ENCODE assay signal across 27 mouse cellular contexts in the genomic region with DNA sequence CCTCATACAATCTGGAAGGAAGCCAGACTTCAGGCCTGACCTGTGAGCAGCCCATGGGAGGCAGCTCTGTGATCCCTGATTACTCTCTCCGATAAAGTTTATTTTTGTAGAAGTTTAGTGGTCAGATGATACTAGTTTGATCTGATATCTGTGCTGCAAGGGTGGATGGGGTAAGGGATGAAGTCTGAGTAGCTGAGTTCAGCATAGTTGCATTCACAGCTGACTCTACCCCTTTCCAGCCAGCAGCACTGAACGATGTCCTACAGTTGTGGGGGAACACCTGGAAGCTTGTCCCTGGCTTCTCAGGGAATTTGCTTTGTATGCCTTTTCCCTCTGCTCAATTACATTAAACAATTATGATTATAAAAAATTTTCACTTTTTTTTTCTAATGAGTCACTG. TPM values are rescaled to one million over a fixed set of nuclear protein-coding genes. Genes with fewer than 3 reads are reported as not detected.
DNase-seq lines count a peak whose midpoint lies in the region; ATAC-seq and TF ChIP-seq lines count a peak whose summit lies in the region.
"Had no signal": no experiment of that assay in that cellular context is flagged by ENCODE, and none has a peak within 500 bp of the region (broad histone marks: within the 10 kb centered on the region; RNA-seq: fewer than 3 reads in every experiment).

No protein-coding gene starts in this region.

- H3K4me2 ChIP-seq in kidney, postnatal 0 days (ENCODE audit: low read length): no peak overlapping the region
- H3K4me2 ChIP-seq: embryonic facial prominence, embryonic 13.5 days; forebrain, embryonic 12.5 days; heart, embryonic 13.5 days; hindbrain, embryonic 15.5 days; liver, embryonic 12.5 days; midbrain, embryonic 13.5 days; neural tube, embryonic 13.5 days had no signal

- no peak for TF ChIP-seq CTCF in kidney, postnatal 0 days (IDR thresholded peaks at IDR 0.05; ENCODE audit: low read depth)
- no peak for TF ChIP-seq CTCF in embryonic fibroblast, embryonic 13.5 days (IDR thresholded peaks at IDR 0.05; ENCODE audit: borderline replicate concordance, insufficient read depth, low read length)

- H3K36me3 ChIP-seq in heart, embryonic 10.5 days: peaks cover 3% of the 10 kb centered on the region; the same call in 1 of the 2 replicates
- no peaks in the 10 kb centered on the region for H3K36me3 ChIP-seq in kidney, postnatal 0 days (ENCODE audit: insufficient read depth, low read length)
- H3K36me3 ChIP-seq: embryonic facial prominence, embryonic 13.5 days; forebrain, embryonic 12.5 days; hindbrain, embryonic 15.5 days; liver, embryonic 12.5 days; midbrain, embryonic 13.5 days; neural tube, embryonic 13.5 days had no signal

- DNase-seq in heart, adult 11 months: peak; percentile 74
- no peak for DNase-seq in heart, embryonic 10.5 days (ENCODE audit: low spot score)
- DNase-seq in kidney, postnatal 0 days (ENCODE audit: low spot score): peak; percentile 48
- DNase-seq in kidney, postnatal 36 days: no peak
- peak; percentile 40 for DNase-seq in 416B (ENCODE audit: low read depth)
- DNase-seq in cerebellum, postnatal 36 days: no peak
- DNase-seq: adrenal gland, postnatal 14 days; cerebellum, adult 11-12 months; cerebellum, adult 9-11 months; forebrain, postnatal 0 days; heart, postnatal 14 days; kidney, adult 11 months; liver, postnatal 0 days; thymus, adult 2 months; thymus, postnatal 4 days had no signal

- no peak for ATAC-seq in kidney, postnatal 0 days (replicated peaks; ENCODE audit: low FRiP score, low read depth)
- ATAC-seq: forebrain, postnatal 0 days; inflammation-experienced regulatory T-cells, adult 6 months; liver, embryonic 12.5 days; liver, postnatal 0 days; midbrain, embryonic 13.5 days; Patski had no signal

- H3K4me3 ChIP-seq in heart, embryonic 10.5 days: no peak overlapping the region
- no peak overlapping the region for H3K4me3 ChIP-seq in kidney, postnatal 0 days (replicated peaks; ENCODE audit: low read depth, low read length)
- no peak overlapping the region for H3K4me3 ChIP-seq in embryonic fibroblast, embryonic 13.5 days (ENCODE audit: insufficient read depth, low read length)
- H3K4me3 ChIP-seq: embryonic facial prominence, embryonic 13.5 days; forebrain, embryonic 12.5 days; heart, embryonic 13.5 days; hindbrain, embryonic 10.5 days; hindbrain, embryonic 15.5 days; left cerebral cortex, adult 2 months; liver, embryonic 12.5 days; midbrain, embryonic 13.5 days; neural tube, embryonic 13.5 days had no signal

- H3K9me3 ChIP-seq in heart, embryonic 10.5 days: no peaks in the 10 kb centered on the region
- H3K9me3 ChIP-seq in kidney, postnatal 0 days (replicated peaks; ENCODE audit: low read length): no peaks in the 10 kb centered on the region
- H3K9me3 ChIP-seq: embryonic facial prominence, embryonic 13.5 days; forebrain, embryonic 12.5 days; liver, embryonic 12.5 days; midbrain, embryonic 13.5 days; neural tube, embryonic 13.5 days had no signal

- H3K27me3 ChIP-seq in heart, embryonic 10.5 days (ENCODE audit: insufficient read depth, poor library complexity, severe bottlenecking): no peaks in the 10 kb centered on the region
- H3K27me3 ChIP-seq in kidney, postnatal 0 days (ENCODE audit: insufficient read depth, low read length): no peaks in the 10 kb centered on the region
- H3K27me3 ChIP-seq: embryonic facial prominence, embryonic 13.5 days; forebrain, embryonic 12.5 days; heart, embryonic 13.5 days; hindbrain, embryonic 15.5 days; liver, embryonic 12.5 days; midbrain, embryonic 13.5 days; neural tube, embryonic 13.5 days; Patski had no signal

- TF ChIP-seq POLR2A in embryonic fibroblast, embryonic 13.5 days (IDR thresholded peaks at IDR 0.05; ENCODE audit: low read depth, low read length): no peak

- H3K4me1 ChIP-seq in heart, embryonic 10.5 days: peaks cover 19% of the 10 kb centered on the region
- H3K4me1 ChIP-seq in kidney, postnatal 0 days (replicated peaks; ENCODE audit: insufficient read depth, low read length): peaks cover 5% of the 10 kb centered on the region; the same call in 1 of the 2 replicates
- peaks cover 15% of the 10 kb centered on the region for H3K4me1 ChIP-seq in embryonic fibroblast, embryonic 13.5 days (ENCODE audit: control insufficient read depth, insufficient read depth, low read length)
- H3K4me1 ChIP-seq: forebrain, embryonic 12.5 days; hindbrain, embryonic 10.5 days; hindbrain, embryonic 15.5 days; midbrain, embryonic 13.5 days had no signal

- H3K27ac ChIP-seq in heart, embryonic 10.5 days: no peak overlapping the region
- H3K27ac ChIP-seq in kidney, postnatal 0 days: no peak overlapping the region
- H3K27ac ChIP-seq in embryonic fibroblast, embryonic 13.5 days (ENCODE audit: insufficient read depth, low read length): 0 out of 2 replicates have a peak overlapping the region, but pooled peaks have one; percentile 13
- H3K27ac ChIP-seq: embryonic facial prominence, embryonic 13.5 days; forebrain, embryonic 12.5 days; heart, embryonic 13.5 days; hindbrain, embryonic 10.5 days; hindbrain, embryonic 15.5 days; left cerebral cortex, adult 2 months; liver, embryonic 12.5 days; midbrain, embryonic 13.5 days; neural tube, embryonic 13.5 days had no signal

- 73% methylated on average over 2 of the region's 2 CpGs for WGBS in heart, embryonic 10.5 days
- 35% methylated on average over 2 of the region's 2 CpGs for WGBS in kidney, postnatal 0 days

- H3K9ac ChIP-seq in kidney, postnatal 0 days (ENCODE audit: low read depth, low read length): no peak overlapping the region
- H3K9ac ChIP-seq: embryonic facial prominence, embryonic 13.5 days; forebrain, embryonic 12.5 days; forebrain, postnatal 0 days; heart, embryonic 13.5 days; hindbrain, embryonic 15.5 days; liver, embryonic 12.5 days; liver, postnatal 0 days; midbrain, embryonic 13.5 days; neural tube, embryonic 13.5 days had no signal

RNA-seq across cellular contexts. Expression of a gene that starts 12.6 kb away (rescaled TPM):
- 20.9 and 22.8 TPM in 2 replicates for polyA plus RNA-seq in heart, embryonic 10.5 days (2016; fragmentation: Nextera tagmentation; extraction: Ambion mirVana)
- 17.4 and 19.1 TPM in 2 replicates for polyA plus RNA-seq in kidney, postnatal 0 days (2015; fragmentation: Nextera tagmentation; extraction: Ambion mirVana)
- 77.3 and 81.1 TPM in 2 replicates for polyA plus RNA-seq in embryonic fibroblast, embryonic 13.5 days (2011; ENCODE audit: insufficient read length, low read depth, missing spikeins)

Comparison
In these comparisons a context has a peak if more than half of its experiments do, and no peak if none do; other contexts are left out.
1. DNase-seq: peak in heart, adult 11 months (single experiment), kidney, postnatal 0 days (single experiment) and 416B (single experiment); none in heart, embryonic 10.5 days (single experiment), kidney, postnatal 36 days (0 of 2) and cerebellum, postnatal 36 days (0 of 2).